Mouse (Mus musculus) testis, adult 2 months (tissue): ENCODE measurements around the gene Hspa1l. TPM values are rescaled to one million over a fixed set of nuclear protein-coding genes. Genes with fewer than 3 reads are reported as not detected.
A peak's percentile ranks its signal among the peaks of the same experiment; 100 is the strongest.
"Not testable (repeated sequence)": the region's sequence is repeated elsewhere in the genome, so short reads cannot be mapped to it uniquely, and the experiment has no call there.

Experiments
- H3K27ac ChIP-seq: fragments of 200-500 bp; 2 replicates; pipeline ENCODE4 v1.5.1; 2012; ENCODE audit warnings: low read depth, low read length; ENCODE audit not compliant: control insufficient read depth, insufficient read depth
- H3K27me3 ChIP-seq: fragments of 200-500 bp; 2 replicates; pipeline ENCODE4 v1.6.1; 2012; ENCODE audit warnings: mild to moderate bottlenecking, low read length, moderate library complexity; ENCODE audit not compliant: control insufficient read depth, insufficient read depth
- H3K36me3 ChIP-seq: fragments of 200-500 bp; 2 replicates; pipeline ENCODE4 v1.6.1; 2012; ENCODE audit warnings: mild to moderate bottlenecking, low read length; ENCODE audit not compliant: control insufficient read depth, insufficient read depth
- H3K4me1 ChIP-seq: fragments of 200-500 bp; 2 replicates; pipeline ENCODE4 v1.6.1; 2012; ENCODE audit warnings: low read length; ENCODE audit not compliant: control insufficient read depth, insufficient read depth
- H3K4me3 ChIP-seq: fragments of 200-500 bp; 2 replicates; pipeline ENCODE4 v1.5.1; 2012; ENCODE audit warnings: low read depth, mild to moderate bottlenecking, low read length, moderate library complexity, mixed read lengths; ENCODE audit not compliant: control insufficient read depth
- CTCF ChIP-seq: fragments of 200-500 bp; IDR thresholded peaks from 2 replicates; pipeline ENCODE4 v1.5.1; 2012; ENCODE audit warnings: low read depth, mild to moderate bottlenecking, inconsistent platforms, low read length, moderate library complexity; ENCODE audit not compliant: control insufficient read depth, insufficient read depth, insufficient replicate concordance
- POLR2A ChIP-seq: fragments of 200-500 bp; IDR thresholded peaks from 2 replicates; pipeline ENCODE4 v1.6.1; 2012; ENCODE audit warnings: low read depth, mild to moderate bottlenecking, inconsistent platforms, low read length, moderate library complexity; ENCODE audit not compliant: control insufficient read depth
- polyA plus RNA-seq: library from polyadenylated mRNA; depleted of rRNA; stranded (reverse); fragments of >200 nt; gene quantifications from 2 replicates; pipeline ENCODE4 v1.2.3, GENCODE M21; 2012

The Hspa1l gene
- polyA plus RNA-seq, 1 experiment = 718 TPM

GRCm38 (mm10) chr17:34984218-34984617 lies 11.7 kb downstream of the Hspa1l start:
- Histone ChIP-seq H3K4me3 (no peak overlapping the region), H3K27ac (no peak overlapping the region), H3K27me3 (no peaks in the 10 kb centered on the region), H3K4me1 (peaks cover 2% of the 10 kb centered on the region; the same call in 1 of the 2 replicates), H3K36me3 (no peaks in the 10 kb centered on the region)
- TF ChIP-seq POLR2A = no peak
- no peak for TF ChIP-seq CTCF

GRCm38 (mm10) chr17:34994751-34995150 lies 22.2 kb downstream of the Hspa1l start:
- Histone ChIP-seq H3K27me3 (no peaks in the 10 kb centered on the region), H3K36me3 (no peaks in the 10 kb centered on the region)

GRCm38 (mm10) chr17:34995192-34995591 lies 22.7 kb downstream of the Hspa1l start:
- not testable (repeated sequence) for H3K36me3 ChIP-seq, H3K27me3 ChIP-seq, H3K27ac ChIP-seq, H3K4me3 ChIP-seq, H3K4me1 ChIP-seq

More at GRCm38 (mm10) chr17:34994751-34995150, 22.2 kb downstream of the Hspa1l start:
- no peak overlapping the region for H3K27ac ChIP-seq
- no peaks in the 10 kb centered on the region; the same call in 1 of the 2 replicates for H3K4me1 ChIP-seq
- TF ChIP-seq POLR2A = no peak
- no peak for TF ChIP-seq CTCF
- H3K4me3 ChIP-seq = no peak overlapping the region

GRCm38 (mm10) chr17:34995927-34996326 lies 23.4 kb downstream of the Hspa1l start:
- not testable (repeated sequence) for H3K27me3 ChIP-seq, H3K36me3 ChIP-seq, H3K4me3 ChIP-seq, H3K4me1 ChIP-seq
- peak overlapping the region; percentile 87 for H3K27ac ChIP-seq

- H3K27ac ChIP-seq = no peak overlapping the region; the same call in 1 of the 2 replicates
- TF ChIP-seq POLR2A (no peak), CTCF (no peak)
- H3K4me1 ChIP-seq = peaks cover 4% of the 10 kb centered on the region
- H3K4me3 ChIP-seq = no peak overlapping the region
- no peaks in the 10 kb centered on the region for H3K36me3 ChIP-seq
- no peaks in the 10 kb centered on the region for H3K27me3 ChIP-seq
These were observed 24.1 kb downstream of the Hspa1l start for GRCm38 (mm10) chr17:34996411-34997141.

- no peaks in the 10 kb centered on the region for H3K36me3 ChIP-seq
- peaks cover 9% of the 10 kb centered on the region for H3K4me1 ChIP-seq
- H3K4me3 ChIP-seq = no peak overlapping the region
- H3K27ac ChIP-seq = no peak overlapping the region
- TF ChIP-seq CTCF (no peak), POLR2A (no peak)
- H3K27me3 ChIP-seq = no peaks in the 10 kb centered on the region
These were observed 24.6 kb downstream of the Hspa1l start for GRCm38 (mm10) chr17:34997142-34997483.

- Histone ChIP-seq H3K27ac (no peak overlapping the region), H3K4me1 (peaks cover 13% of the 10 kb centered on the region), H3K27me3 (no peaks in the 10 kb centered on the region)
These were observed 26.3 kb downstream of the Hspa1l start for GRCm38 (mm10) chr17:34998526-34999430.

GRCm38 (mm10) chr17:34999871-35000716 lies 27.6 kb downstream of the Hspa1l start:
- not testable (repeated sequence) for H3K36me3 ChIP-seq, H3K27me3 ChIP-seq
- Histone ChIP-seq H3K4me3 (peak overlapping the region; percentile 94), H3K27ac (peak overlapping the region; percentile 94; the same call in 1 of the 2 replicates), H3K4me1 (peaks cover 13% of the 10 kb centered on the region)

More at GRCm38 (mm10) chr17:34998526-34999430, 26.3 kb downstream of the Hspa1l start:
- no peak overlapping the region for H3K4me3 ChIP-seq
- TF ChIP-seq CTCF (no peak), POLR2A (no peak)
- H3K36me3 ChIP-seq = no peaks in the 10 kb centered on the region
